Mouse (Mus musculus) adrenal gland, postnatal 36 days (tissue): Measurements from ENCODE around the gene Ankrd10. TPM values are rescaled to one million over a fixed set of nuclear protein-coding genes. Genes with fewer than 3 reads are reported as not detected.
A peak's percentile ranks its signal among the peaks of the same experiment; 100 is the strongest.

ENCODE experiments used
- DNase-seq, 2 experiments: peaks; one replicate each; pipeline ENCODE4 v3.0.0; 2021; ENCODE audit warnings: mixed read lengths in 1 of 2
- total RNA-seq, 2 experiments: library from RNA; stranded (reverse); gene quantifications; 2 replicates each; pipeline ENCODE4 v1.2.3; 2021

Ankrd10 gene
- total RNA-seq, 2 experiments from 2014 or later = 48.9 to 52.6 TPM

DNA sequence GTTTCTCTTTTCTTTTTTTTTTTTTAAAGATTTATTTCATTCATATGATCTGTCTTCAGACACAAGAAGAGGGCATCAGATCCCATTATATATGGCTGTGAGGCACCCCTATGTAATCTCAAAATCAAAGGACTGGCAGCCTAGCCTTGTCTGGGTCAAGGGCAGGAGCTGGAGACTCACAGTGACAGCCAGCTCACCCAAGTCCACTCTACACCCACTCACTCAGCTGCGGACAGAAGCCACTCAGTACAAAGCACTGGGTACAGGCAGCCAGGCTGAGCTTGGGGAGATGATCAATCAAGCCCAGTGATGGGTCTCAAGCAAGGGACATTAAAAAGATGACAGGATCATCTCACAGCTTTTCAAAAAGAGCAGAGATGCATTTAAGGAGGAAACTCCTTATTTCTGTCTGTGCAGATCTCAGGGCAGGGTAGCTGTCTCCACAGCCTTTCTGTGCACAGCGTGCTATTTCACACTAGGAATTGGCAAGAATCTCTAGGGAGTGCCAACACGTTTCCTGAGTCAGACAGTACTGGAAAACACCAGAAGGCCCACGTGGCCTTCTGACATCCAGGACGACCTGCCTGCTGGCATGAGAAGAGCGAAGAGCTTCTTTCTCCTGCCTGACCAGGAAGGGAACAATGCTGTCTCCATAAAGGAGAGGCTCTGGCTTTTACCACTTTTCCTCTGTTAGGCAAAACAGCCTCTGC, 21.3 kb downstream of the Ankrd10 start:
- DNase-seq = peak; percentile 61 to 69

DNA sequence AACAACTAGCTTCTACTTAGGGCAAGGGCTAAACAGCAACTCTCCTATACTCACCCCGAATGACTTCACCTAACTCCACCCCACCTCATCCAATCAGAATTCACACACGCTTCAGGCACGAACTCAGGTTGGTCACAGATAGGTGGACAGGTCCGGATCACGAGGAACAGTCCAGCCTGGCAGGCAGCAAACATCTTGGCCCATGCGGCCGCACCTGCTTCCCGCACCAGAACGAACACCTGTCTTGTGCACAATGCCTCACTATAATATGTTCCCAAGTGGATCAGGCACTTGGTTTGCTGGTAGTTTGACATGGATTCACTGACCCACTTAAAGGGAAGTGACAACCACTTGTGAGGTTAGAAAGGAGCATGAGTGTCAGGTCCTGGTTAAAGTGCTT, 26.7 kb downstream of the Ankrd10 start:
- DNase-seq = no peak

DNA sequence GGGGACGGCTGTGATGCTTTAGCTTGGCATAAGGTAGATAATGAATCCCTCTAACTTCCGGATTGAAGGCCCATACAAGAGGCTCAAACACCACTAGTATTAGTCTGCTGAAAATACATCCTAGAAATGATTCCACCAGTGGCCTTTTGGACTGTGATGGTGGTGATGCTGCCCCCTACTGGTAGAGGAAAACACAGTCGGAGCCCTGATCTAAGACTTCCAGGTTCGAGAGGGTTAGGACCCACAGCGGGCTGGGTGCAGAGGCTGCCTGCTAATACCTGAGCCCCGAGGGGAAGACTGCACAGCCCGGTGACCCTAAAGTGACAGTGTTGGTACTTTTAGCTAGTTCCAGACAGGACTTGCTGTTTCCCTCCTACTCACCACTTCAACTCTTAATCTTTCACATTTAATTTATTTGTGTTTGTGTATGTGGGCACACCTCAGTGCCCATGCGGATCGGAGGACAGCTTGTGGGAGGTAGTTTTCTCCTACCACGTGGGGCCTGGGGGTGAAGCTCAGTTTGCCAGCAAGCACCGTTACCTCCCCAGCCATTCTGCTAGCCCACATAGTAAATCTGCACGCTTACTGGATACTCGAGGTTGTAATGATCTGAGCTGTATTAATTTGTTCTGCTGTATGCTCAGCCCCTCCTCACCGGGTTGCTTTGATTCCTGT, 33.4 kb downstream of the Ankrd10 start:
- peak; percentile 67 to 80 for DNase-seq

GRCm38 (mm10) chr8:11600301-11600951, 35.1 kb downstream of the Ankrd10 start:
- DNase-seq = peak in 1 of 2 experiments; percentile 62

- DNase-seq = no peak
Measured at GRCm38 (mm10) chr8:11593222-11593884, 42.2 kb downstream of the Ankrd10 start.

GRCm38 (mm10) chr8:11592296-11592695, 43.3 kb downstream of the Ankrd10 start:
- peak; percentile 75 to 78 for DNase-seq

GRCm38 (mm10) chr8:11591837-11592236, 43.7 kb downstream of the Ankrd10 start:
- no peak for DNase-seq

- DNase-seq = no peak
Measured at GRCm38 (mm10) chr8:11586374-11586745, 49.2 kb downstream of the Ankrd10 start.

DNA sequence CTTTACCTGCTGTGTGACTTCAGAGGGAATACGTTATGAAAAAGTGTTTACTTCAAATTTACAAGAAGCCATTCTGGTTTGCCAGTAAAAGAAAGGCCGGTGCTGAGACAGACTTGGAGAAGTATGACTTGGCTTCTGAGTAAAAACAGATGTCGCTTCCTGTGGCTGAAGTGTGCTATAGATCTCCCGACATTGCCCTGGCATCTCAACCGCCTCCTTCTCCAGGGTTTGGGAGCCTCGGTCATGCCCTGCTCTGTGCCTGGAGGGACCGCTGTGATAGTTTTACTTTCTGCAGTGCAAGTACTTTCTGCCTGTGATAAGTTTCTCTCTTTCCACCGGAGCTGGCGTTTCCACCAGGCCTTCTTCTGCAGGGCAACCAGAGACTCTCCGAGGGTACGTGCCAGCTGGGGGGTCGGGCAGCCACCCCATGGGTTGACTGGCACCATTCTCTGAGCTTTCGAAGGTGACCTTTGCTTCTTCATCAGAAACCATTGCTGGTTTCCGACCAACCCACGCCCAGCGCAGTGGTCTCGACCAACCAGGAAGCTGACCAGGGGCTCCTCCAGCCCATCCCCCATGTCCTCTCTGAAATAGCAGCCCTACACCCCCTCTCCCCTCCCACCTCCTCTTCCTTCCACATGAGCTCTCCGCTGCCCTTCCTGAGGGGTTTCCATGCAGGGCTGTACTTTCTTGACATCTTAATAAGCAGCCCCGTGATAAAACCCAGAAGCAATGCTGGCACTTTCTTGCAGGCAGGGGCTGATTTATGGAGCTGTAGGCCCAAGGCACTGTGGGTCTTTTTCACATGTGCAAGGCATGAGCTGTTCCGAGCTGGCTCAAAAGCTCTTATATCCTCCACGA, 49.8 kb downstream of the Ankrd10 start:
- no peak for DNase-seq

- DNase-seq = no peak
Measured at GRCm38 (mm10) chr8:11575604-11576384, 59.8 kb downstream of the Ankrd10 start.

- no peak for DNase-seq
Measured at GRCm38 (mm10) chr8:11574911-11575603, 60.5 kb downstream of the Ankrd10 start.

GRCm38 (mm10) chr8:11572428-11572827, 63.1 kb downstream of the Ankrd10 start:
- no peak for DNase-seq

DNA sequence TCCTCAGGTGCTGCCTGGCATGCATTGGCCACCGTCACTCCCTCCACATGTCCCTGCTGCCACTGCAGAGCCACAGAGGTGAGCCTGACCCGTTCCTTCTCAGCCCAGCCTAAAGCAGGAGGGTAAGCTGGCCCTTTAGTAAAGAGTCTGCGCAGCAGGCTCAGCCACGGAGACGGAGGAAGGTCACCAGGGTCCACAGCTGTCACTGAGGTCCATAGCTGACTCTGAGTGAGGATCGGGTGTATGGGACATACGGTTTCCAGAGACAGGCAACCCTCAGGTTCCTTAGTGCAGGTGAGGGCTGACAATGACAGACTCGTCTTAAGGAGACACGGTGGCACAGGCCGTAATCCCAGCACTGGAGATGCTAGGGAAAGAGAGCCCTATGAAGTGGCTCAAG, 63.6 kb downstream of the Ankrd10 start:
- DNase-seq = no peak

- DNase-seq = no peak
Measured at GRCm38 (mm10) chr8:11570742-11571141, 64.8 kb downstream of the Ankrd10 start.

- peak in 1 of 2 experiments; percentile 72 for DNase-seq
Measured at GRCm38 (mm10) chr8:11569260-11570097, 66.1 kb downstream of the Ankrd10 start.

DNA sequence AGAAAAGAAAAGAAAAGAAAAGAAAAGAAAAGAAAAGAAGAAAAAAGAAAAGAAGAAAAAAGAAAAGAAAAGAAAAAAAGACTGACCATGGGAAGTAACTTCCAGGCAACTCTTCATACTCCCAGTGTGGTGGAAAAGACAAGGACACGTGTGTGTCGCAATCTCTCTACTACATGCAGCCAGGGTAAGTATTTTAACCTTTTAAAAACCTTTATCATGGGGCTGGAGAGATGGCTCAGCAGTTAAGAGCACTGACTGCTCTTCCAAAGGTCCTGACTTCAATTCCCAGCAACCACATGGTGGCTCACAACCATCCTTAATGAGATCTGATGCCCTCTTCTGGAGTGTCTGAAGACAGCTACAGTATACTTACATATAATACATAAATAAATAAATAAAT, 67.4 kb downstream of the Ankrd10 start:
- peak in 1 of 2 experiments; percentile 38 for DNase-seq

GRCm38 (mm10) chr8:11564721-11565120, 70.8 kb downstream of the Ankrd10 start:
- no peak for DNase-seq

- no peak for DNase-seq
Measured at GRCm38 (mm10) chr8:11564236-11564635, 71.3 kb downstream of the Ankrd10 start.
